9 mouse cellular contexts compared by ENCODE assay signal in genomic region chr9:65372449-65372848, GRCm38 (mm10). TPM values are rescaled to one million over a fixed set of nuclear protein-coding genes. Genes with fewer than 3 reads are reported as not detected.
A peak's percentile ranks its signal among the peaks of the same experiment; 100 is the strongest.
DNase-seq lines count a peak whose midpoint lies in the region; ATAC-seq and TF ChIP-seq lines count a peak whose summit lies in the region.
"Had no signal": no experiment of that assay in that cellular context is flagged by ENCODE, and none has a peak within 500 bp of the region (broad histone marks: within the 10 kb centered on the region; RNA-seq: fewer than 3 reads in every experiment).

No protein-coding gene starts in this region.

- no peak overlapping the region for H3K9ac ChIP-seq in liver, adult 2 months (ENCODE audit: low read depth, low read length)
- no peak overlapping the region for H3K9ac ChIP-seq in liver, embryonic 12.5 days
- no peak overlapping the region for H3K9ac ChIP-seq in hindbrain, embryonic 11.5 days (ENCODE audit: low read depth, low read length)

- peak; percentile 33 for DNase-seq in embryo, embryonic 11 days
- DNase-seq in embryo, embryonic 9.5 days (ENCODE audit: extremely low spot score), result no peak
- no peak for DNase-seq in liver, adult 2 months (ENCODE audit: extremely low read depth, low read depth, low spot score)
- DNase-seq in naive thymus-derived CD4-positive, alpha-beta T cell, adult 2 months (ENCODE audit: low read depth), result peak; percentile 19
- no peak for DNase-seq in hindbrain, embryonic 11.5 days (ENCODE audit: low spot score)
- no peak for DNase-seq in urinary bladder, postnatal 10 days (ENCODE audit: low spot score)

- no peaks in the 10 kb centered on the region for H3K9me3 ChIP-seq in liver, embryonic 12.5 days (replicated peaks)
- H3K9me3 ChIP-seq in hindbrain, embryonic 11.5 days (ENCODE audit: control insufficient read depth, low read length), result no peaks in the 10 kb centered on the region

- H3K4me1 ChIP-seq in liver, adult 2 months (ENCODE audit: control insufficient read depth, insufficient read depth, low read length), result no peaks in the 10 kb centered on the region
- H3K4me1 ChIP-seq in liver, embryonic 12.5 days, result no peaks in the 10 kb centered on the region
- 0 out of 2 replicates have a peak, but pooled peaks cover 1% of the 10 kb centered on the region for H3K4me1 ChIP-seq in cortical plate, adult 2 months (ENCODE audit: control insufficient read depth, insufficient read depth, low read length)
- H3K4me1 ChIP-seq in hindbrain, embryonic 11.5 days (replicated peaks; ENCODE audit: control insufficient read depth, insufficient read depth, low read length), result no peaks in the 10 kb centered on the region

- no peak overlapping the region for H3K27ac ChIP-seq in liver, adult 2 months (replicated peaks; ENCODE audit: insufficient read depth, low read depth, low read length)
- no peak overlapping the region for H3K27ac ChIP-seq in liver, embryonic 12.5 days
- no peak overlapping the region for H3K27ac ChIP-seq in cortical plate, adult 2 months (ENCODE audit: insufficient read depth, low read length)
- H3K27ac ChIP-seq in hindbrain, embryonic 11.5 days (ENCODE audit: low read depth, low read length), result no peak overlapping the region

- H3K79me2 ChIP-seq in liver, adult 2 months (ENCODE audit: control insufficient read depth, insufficient read depth, low read length), result no peaks in the 10 kb centered on the region

- H3K36me3 ChIP-seq in liver, adult 2 months (ENCODE audit: control insufficient read depth, insufficient read depth, low read length), result no peaks in the 10 kb centered on the region
- peaks cover 7% of the 10 kb centered on the region; the same call in 1 of the 2 replicates for H3K36me3 ChIP-seq in liver, embryonic 12.5 days
- H3K36me3 ChIP-seq in hindbrain, embryonic 11.5 days (ENCODE audit: control insufficient read depth, insufficient read depth, low read length), result no peaks in the 10 kb centered on the region

- H3K4me2 ChIP-seq in liver, embryonic 12.5 days, result no peak overlapping the region
- H3K4me2 ChIP-seq in hindbrain, embryonic 11.5 days (replicated peaks; ENCODE audit: low read depth, low read length), result no peak overlapping the region

- ATAC-seq in liver, embryonic 12.5 days, result no peak
- ATAC-seq in hindbrain, embryonic 11.5 days (ENCODE audit: low FRiP score), result no peak

- TF ChIP-seq CTCF in liver, adult 2 months (IDR thresholded peaks at IDR 0.05; ENCODE audit: low read depth, low read length), result peak; percentile 41
- TF ChIP-seq CTCF in cortical plate, adult 2 months (IDR thresholded peaks at IDR 0.05; ENCODE audit: extremely low read depth, insufficient read depth, low read length), result peak; percentile 53

- no peak overlapping the region for H3K4me3 ChIP-seq in liver, adult 2 months (ENCODE audit: insufficient read depth, low read depth, low read length)
- no peak overlapping the region for H3K4me3 ChIP-seq in liver, embryonic 12.5 days
- H3K4me3 ChIP-seq in cortical plate, adult 2 months (ENCODE audit: insufficient read depth, low read length), result no peak overlapping the region
- no peak overlapping the region for H3K4me3 ChIP-seq in hindbrain, embryonic 11.5 days (ENCODE audit: low read depth, low read length)

- 63% methylated on average over 4 of the region's 4 CpGs for WGBS in liver, adult 2 months
- WGBS in liver, embryonic 12.5 days (ENCODE audit: insufficient replicate concordance), result 57% methylated on average over 4 of the region's 4 CpGs
- WGBS in hindbrain, embryonic 11.5 days, result 77% methylated on average over 4 of the region's 4 CpGs

- H3K27me3 ChIP-seq in liver, adult 2 months (ENCODE audit: control insufficient read depth, insufficient read depth, low read length), result no peaks in the 10 kb centered on the region
- H3K27me3 ChIP-seq in liver, embryonic 12.5 days (replicated peaks), result no peaks in the 10 kb centered on the region
- H3K27me3 ChIP-seq in hindbrain, embryonic 11.5 days (ENCODE audit: control insufficient read depth, insufficient read depth, low read length), result no peaks in the 10 kb centered on the region

- TF ChIP-seq POLR2A in liver, adult 2 months (IDR thresholded peaks at IDR 0.05; ENCODE audit: extremely low read depth, insufficient read depth, low read length), result no peak
- no peak for TF ChIP-seq POLR2A in cortical plate, adult 2 months (IDR thresholded peaks at IDR 0.05; ENCODE audit: extremely low read depth, insufficient read depth, low read length)

RNA-seq across cellular contexts. Expression of gene Ubap1l, which starts 11.6 kb away (rescaled TPM):
- 0.18 TPM in 1 of 2 replicates, not detected in the other for total RNA-seq in liver, adult 2 months (2014; rRNA removed)
- 0.12 and 0.22 TPM in 2 replicates for polyA plus RNA-seq in liver, adult 2 months (2012; rRNA removed)
- not detected in 2 replicates for polyA plus RNA-seq in liver, embryonic 12.5 days (2016; fragmentation: Nextera tagmentation; extraction: Ambion mirVana)
- 6.5 and 7.7 TPM in 2 replicates for polyA plus RNA-seq in cortical plate, adult 2 months (2012; rRNA removed)
- polyA plus RNA-seq in hindbrain, embryonic 11.5 days (2014; fragmentation: Nextera tagmentation; extraction: Ambion mirVana), result 0.17 and 1.6 TPM in 2 replicates

RNA-seq across cellular contexts. Expression of gene Kbtbd13, which starts 19.0 kb away (rescaled TPM):
- 0.20 and 0.28 TPM in 2 replicates for total RNA-seq in liver, adult 2 months (2014; rRNA removed)
- 0.14 and 0.49 TPM in 2 replicates for polyA plus RNA-seq in liver, adult 2 months (2012; rRNA removed)
- 0.21 and 0.26 TPM in 2 replicates for polyA plus RNA-seq in liver, embryonic 12.5 days (2016; fragmentation: Nextera tagmentation; extraction: Ambion mirVana)
- polyA plus RNA-seq in cortical plate, adult 2 months (2012; rRNA removed), result 0.17 and 0.34 TPM in 2 replicates
- 0.54 TPM in 1 of 2 replicates, not detected in the other for polyA plus RNA-seq in hindbrain, embryonic 11.5 days (2014; fragmentation: Nextera tagmentation; extraction: Ambion mirVana)

RNA-seq across cellular contexts. Expression of gene Rasl12, which starts 25.9 kb away (rescaled TPM):
- 0.09 and 0.13 TPM in 2 replicates for total RNA-seq in liver, adult 2 months (2014; rRNA removed)
- polyA plus RNA-seq in liver, adult 2 months (2012; rRNA removed), result 0.17 and 0.32 TPM in 2 replicates
- polyA plus RNA-seq in liver, embryonic 12.5 days (2016; fragmentation: Nextera tagmentation; extraction: Ambion mirVana), result 0.35 and 0.45 TPM in 2 replicates
- polyA plus RNA-seq in cortical plate, adult 2 months (2012; rRNA removed), result 4.4 and 4.8 TPM in 2 replicates
- polyA plus RNA-seq in hindbrain, embryonic 11.5 days (2014; fragmentation: Nextera tagmentation; extraction: Ambion mirVana), result 6.0 and 6.9 TPM in 2 replicates

RNA-seq across cellular contexts. Expression of gene Pdcd7, which starts 26.5 kb away (rescaled TPM):
- total RNA-seq in liver, adult 2 months (2014; rRNA removed), result 3.6 and 5.6 TPM in 2 replicates
- polyA plus RNA-seq in liver, adult 2 months (2012; rRNA removed), result 3.5 and 4.5 TPM in 2 replicates
- polyA plus RNA-seq in liver, embryonic 12.5 days (2016; fragmentation: Nextera tagmentation; extraction: Ambion mirVana), result 9.8 and 10.9 TPM in 2 replicates
- 16.1 and 16.9 TPM in 2 replicates for polyA plus RNA-seq in cortical plate, adult 2 months (2012; rRNA removed)
- polyA plus RNA-seq in hindbrain, embryonic 11.5 days (2014; fragmentation: Nextera tagmentation; extraction: Ambion mirVana), result 13.0 and 13.5 TPM in 2 replicates

RNA-seq across cellular contexts. Expression of gene Slc51b, which starts 50.3 kb away (rescaled TPM):
- total RNA-seq in liver, adult 2 months (2014; rRNA removed), result 2.9 and 3.2 TPM in 2 replicates
- polyA plus RNA-seq in liver, adult 2 months (2012; rRNA removed), result 0.14 and 0.22 TPM in 2 replicates
- polyA plus RNA-seq in liver, embryonic 12.5 days (2016; fragmentation: Nextera tagmentation; extraction: Ambion mirVana), result 0.32 TPM in 1 of 2 replicates, not detected in the other
- not detected in 2 replicates for polyA plus RNA-seq in cortical plate, adult 2 months (2012; rRNA removed)
- polyA plus RNA-seq in hindbrain, embryonic 11.5 days (2014; fragmentation: Nextera tagmentation; extraction: Ambion mirVana), result not detected in 2 replicates
- total RNA-seq: layer of hippocampus, adult 8-10 months had no signal

Comparison
In these comparisons a context has a peak if more than half of its experiments do, and no peak if none do; other contexts are left out.
1. DNase-seq: peak in embryo, embryonic 11 days (single experiment) and naive thymus-derived CD4-positive, alpha-beta T cell, adult 2 months (single experiment); none in embryo, embryonic 9.5 days (single experiment), liver, adult 2 months (single experiment), hindbrain, embryonic 11.5 days (single experiment) and urinary bladder, postnatal 10 days (single experiment).